Mouse (Mus musculus) v-Abl transformed pro-B cells (cell line): ENCODE measurements around the gene Olfr279.

Experiments used
- in situ Hi-C, 2 experiments: fragments of 400-800 bp; cut with MboI; formaldehyde crosslinking; loops; one replicate each; pipeline ENCODE4 v1.15.1; 2025; ENCODE audit not compliant: unreplicated experiment in 2 of 2

The Olfr279 gene

GRCm38 (mm10) chr15:98492102-98492501 lies at the start of gene Olfr279:
Gene Olfr279 (plus strand): TSS chr15:98492402.
- in situ Hi-C loops = no loop called here

- in situ Hi-C loops = no loop called here
Measured at GRCm38 (mm10) chr15:98444561-98444960, 47.6 kb upstream of the Olfr279 start.

GRCm38 (mm10) chr15:98448521-98448920 lies 43.7 kb upstream of the Olfr279 start:
- in situ Hi-C loops = no loop called here

- in situ Hi-C loops = loop anchor here in 1 of 2 experiments (25.0 kb wide), 1 partner anchor 790 kb away; no protein-coding TSS in a partner anchor
Measured at GRCm38 (mm10) chr15:98452288-98452687, 39.9 kb upstream of the Olfr279 start, which contains the start of gene Olfr281. Gene Olfr281 (plus strand): TSS chr15:98452588.

GRCm38 (mm10) chr15:98469596-98469995 lies 22.6 kb upstream of the Olfr279 start, which contains the start of gene OR5BS1P:
Gene OR5BS1P (plus strand): TSS chr15:98469896.
- in situ Hi-C loops = loop anchor here in 1 of 2 experiments (25.0 kb wide), 1 partner anchor 807 kb away; no protein-coding TSS in a partner anchor

GRCm38 (mm10) chr15:98471539-98471938 lies 20.7 kb upstream of the Olfr279 start:
- in situ Hi-C loops = loop anchor here (10.0 to 25.0 kb wide), 2 partner anchors 287 to 809 kb away; no protein-coding TSS in a partner anchor

GRCm38 (mm10) chr15:98474958-98475357 lies 17.2 kb upstream of the Olfr279 start:
- in situ Hi-C loops = loop anchor here (10.0 to 25.0 kb wide), 2 partner anchors 290 to 813 kb away; no protein-coding TSS in a partner anchor

- in situ Hi-C loops = loop anchor here (10.0 kb wide), 1 partner anchor 291 kb away; no protein-coding TSS in a partner anchor
Measured at GRCm38 (mm10) chr15:98475382-98475781, 16.8 kb upstream of the Olfr279 start.

- in situ Hi-C loops = loop anchor here (10.0 kb wide), 1 partner anchor 291 kb away; no protein-coding TSS in a partner anchor
Measured at GRCm38 (mm10) chr15:98476281-98476680, 15.9 kb upstream of the Olfr279 start.

- in situ Hi-C loops = loop anchor here (10.0 kb wide), 2 partner anchors 295 to 385 kb away; partner anchors contain the start of genes Pfkm (in 1 of the 2) and Senp1 (in 1 of the 2)
Measured at GRCm38 (mm10) chr15:98479568-98480102, 12.6 kb upstream of the Olfr279 start.

GRCm38 (mm10) chr15:98482701-98483100 lies 9.5 kb upstream of the Olfr279 start, which contains the start of gene Lalba:
Gene Lalba (minus strand): TSS chr15:98482721.
- in situ Hi-C loops = loop anchor here in 1 of 2 experiments (10.0 kb wide), 1 partner anchor 388 kb away; the partner anchor contains the start of genes Pfkm and Senp1

GRCm38 (mm10) chr15:98483907-98484886 lies 8.0 kb upstream of the Olfr279 start:
- in situ Hi-C loops = loop anchor here in 1 of 2 experiments (10.0 kb wide), 1 partner anchor 389 kb away; the partner anchor contains the start of genes Pfkm and Senp1

GRCm38 (mm10) chr15:98486433-98487021 lies 5.7 kb upstream of the Olfr279 start:
- in situ Hi-C loops = loop anchor here in 1 of 2 experiments (10.0 kb wide), 1 partner anchor 392 kb away; the partner anchor contains the start of genes Pfkm and Senp1

GRCm38 (mm10) chr15:98491332-98491731 lies 870 bp upstream of the Olfr279 start:
- in situ Hi-C loops = no loop called here

GRCm38 (mm10) chr15:98497631-98498030 lies 5.4 kb downstream of the Olfr279 start:
- in situ Hi-C loops = no loop called here

- in situ Hi-C loops = loop anchor here (5.0 to 10.0 kb wide), 3 partner anchors 111 to 419 kb away; no protein-coding TSS in a partner anchor
Measured at GRCm38 (mm10) chr15:98503317-98503716, 11.1 kb downstream of the Olfr279 start.

GRCm38 (mm10) chr15:98504514-98504913 lies 12.3 kb downstream of the Olfr279 start:
- in situ Hi-C loops = loop anchor here (5.0 to 10.0 kb wide), 3 partner anchors 112 to 420 kb away; no protein-coding TSS in a partner anchor

GRCm38 (mm10) chr15:98506253-98506957 lies 14.2 kb downstream of the Olfr279 start:
- in situ Hi-C loops = loop anchor here in 1 of 2 experiments (10.0 kb wide), 1 partner anchor 422 kb away; no protein-coding TSS in a partner anchor

- in situ Hi-C loops = loop anchor here in 1 of 2 experiments (10.0 kb wide), 1 partner anchor 423 kb away; no protein-coding TSS in a partner anchor
Measured at GRCm38 (mm10) chr15:98507321-98507720, 15.1 kb downstream of the Olfr279 start.
